Mouse (Mus musculus) ovary, adult 18-20 months (tissue): ENCODE data around the gene Gm21117.
"Not testable (repeated sequence)": the region's sequence is repeated elsewhere in the genome, so short reads cannot be mapped to it uniquely, and the experiment has no call there.

Experiments used
- DNase-seq: peaks from one replicate; pipeline ENCODE4 v3.0.0; 2022; ENCODE audit warnings: low spot score, mixed read lengths

Gene Gm21117

DNA sequence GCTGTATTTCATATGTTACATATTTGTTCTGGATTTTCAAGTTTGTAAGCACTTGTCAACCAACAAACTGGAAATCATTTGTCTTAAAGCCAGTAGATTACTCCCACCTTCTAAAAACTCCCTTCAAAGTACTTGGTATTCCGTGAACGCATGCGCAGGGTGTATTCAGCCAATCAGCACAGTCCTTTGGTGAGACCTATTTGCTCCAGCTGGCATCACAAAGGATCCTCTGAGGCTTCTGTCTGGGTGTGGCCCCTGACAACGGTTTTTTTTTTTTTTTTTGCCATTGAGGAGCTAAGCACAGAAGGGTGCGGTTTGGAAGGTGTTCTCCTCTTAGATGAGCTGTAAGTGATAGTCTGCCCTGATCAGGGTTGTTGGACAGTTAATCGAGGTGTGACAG lies at the start of gene Gm21117:
Gm21117 (plus strand) TSS at position 301 of the 400 bp plus-strand sequence.
- DNase-seq = not testable (repeated sequence)
